Mouse (Mus musculus): Measurements from ENCODE around the gene Trmt1. TPM values are rescaled to one million over a fixed set of nuclear protein-coding genes. Genes with fewer than 3 reads are reported as not detected.

The Trmt1 gene
- total and polyA plus RNA-seq, 2 experiments: 20.7 to 58.6 TPM

GRCm38 (mm10) chr8:84703466-84704249 lies 17.6 kb downstream of the Trmt1 start:
- no peaks in the 10 kb centered on the region for H3K36me3 ChIP-seq (ENCODE audit: control insufficient read depth, insufficient read depth, low read length)
- no peak for DNase-seq (ENCODE audit: extremely low read depth, low read depth, low spot score)
- H3K27me3 ChIP-seq (ENCODE audit: control insufficient read depth, insufficient read depth, low read length): no peaks in the 10 kb centered on the region
- 0 out of 2 replicates have a peak overlapping the region, but pooled peaks have one; percentile 14 for H3K9ac ChIP-seq (ENCODE audit: low read depth, low read length)
- TF ChIP-seq POLR2A (IDR thresholded peaks at IDR 0.05; ENCODE audit: extremely low read depth, insufficient read depth, low read length) (no peak), CTCF (IDR thresholded peaks at IDR 0.05; ENCODE audit: low read depth, low read length) (no peak)
- H3K27ac ChIP-seq (replicated peaks; ENCODE audit: insufficient read depth, low read depth, low read length): no peak overlapping the region
- peaks cover 15% of the 10 kb centered on the region; the same call in 1 of the 2 replicates for H3K4me1 ChIP-seq (ENCODE audit: control insufficient read depth, insufficient read depth, low read length)
- H3K4me3 ChIP-seq (ENCODE audit: insufficient read depth, low read depth, low read length): no peak overlapping the region
- 55% methylated on average over 38 of the region's 38 CpGs for WGBS
- peaks cover 3% of the 10 kb centered on the region; the same call in 1 of the 2 replicates for H3K79me2 ChIP-seq (ENCODE audit: control insufficient read depth, insufficient read depth, low read length)

- TF ChIP-seq CTCF (IDR thresholded peaks at IDR 0.05; ENCODE audit: low read depth, low read length) (peak; percentile 81), POLR2A (IDR thresholded peaks at IDR 0.05; ENCODE audit: extremely low read depth, insufficient read depth, low read length) (no peak)
- H3K27me3 ChIP-seq (ENCODE audit: control insufficient read depth, insufficient read depth, low read length): no peaks in the 10 kb centered on the region
- no peak for DNase-seq (ENCODE audit: extremely low read depth, low read depth, low spot score)
- H3K4me1 ChIP-seq (ENCODE audit: control insufficient read depth, insufficient read depth, low read length): peaks cover 17% of the 10 kb centered on the region; the same call in 1 of the 2 replicates
- H3K9ac ChIP-seq (ENCODE audit: low read depth, low read length): no peak overlapping the region
- no peak overlapping the region for H3K4me3 ChIP-seq (ENCODE audit: insufficient read depth, low read depth, low read length)
- no peaks in the 10 kb centered on the region for H3K36me3 ChIP-seq (ENCODE audit: control insufficient read depth, insufficient read depth, low read length)
- H3K27ac ChIP-seq (replicated peaks; ENCODE audit: insufficient read depth, low read depth, low read length): no peak overlapping the region
- WGBS: 22% methylated on average over 16 of the region's 16 CpGs
- peaks cover 3% of the 10 kb centered on the region; the same call in 1 of the 2 replicates for H3K79me2 ChIP-seq (ENCODE audit: control insufficient read depth, insufficient read depth, low read length)
Observed at GRCm38 (mm10) chr8:84704356-84704755, 18.2 kb downstream of the Trmt1 start.

DNA sequence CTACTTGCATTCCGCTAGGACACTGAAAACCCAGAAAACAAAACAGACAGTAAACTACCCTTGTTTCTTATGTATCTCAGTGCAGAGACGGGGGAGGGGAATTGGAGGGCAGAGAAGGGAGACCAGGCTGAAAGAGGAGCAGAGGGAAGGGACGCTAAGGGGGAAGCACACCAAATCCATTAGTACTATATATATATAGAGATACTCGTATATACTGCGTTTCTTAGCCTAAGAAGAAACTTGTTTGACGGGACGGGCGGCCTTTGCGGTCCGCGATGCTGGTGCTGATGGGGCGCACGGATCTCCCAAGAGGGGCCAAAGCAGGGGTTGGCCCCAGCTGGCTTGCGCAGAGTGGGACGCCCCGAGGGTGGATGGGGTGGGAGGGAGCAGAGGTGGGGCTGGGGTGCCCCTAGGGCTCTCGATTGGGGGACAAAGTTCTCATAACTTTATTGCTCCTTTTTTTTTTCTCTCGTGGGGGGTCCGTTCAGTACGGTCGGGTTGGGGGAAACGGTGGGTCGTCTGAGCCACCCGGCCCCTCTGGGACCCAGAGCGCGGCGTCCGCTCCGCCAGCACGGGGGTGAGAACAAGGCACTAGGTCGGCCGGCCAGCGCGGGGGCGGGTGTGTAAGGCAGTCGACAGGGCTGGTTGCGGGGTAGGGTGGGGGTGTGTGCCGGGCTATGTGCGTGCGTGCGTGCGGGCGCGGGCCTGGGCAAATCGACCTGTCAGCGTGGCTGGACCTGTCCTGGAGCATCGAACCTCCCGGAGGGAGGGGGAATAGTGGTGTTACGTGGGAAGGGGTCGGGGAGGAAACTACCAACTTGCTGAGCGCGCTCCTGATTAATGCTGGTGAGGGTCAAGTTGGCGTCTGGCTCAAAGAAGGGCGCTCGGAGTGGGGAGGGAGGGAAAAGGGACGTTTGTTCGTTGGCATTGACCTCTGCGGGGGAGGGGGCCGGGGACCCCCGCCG lies 19.0 kb downstream of the Trmt1 start:
- H3K27ac ChIP-seq (replicated peaks; ENCODE audit: insufficient read depth, low read depth, low read length): no peak overlapping the region
- peak overlapping the region; percentile 81 for H3K9ac ChIP-seq (ENCODE audit: low read depth, low read length)
- H3K4me3 ChIP-seq (ENCODE audit: insufficient read depth, low read depth, low read length): peak overlapping the region; percentile 62
- H3K79me2 ChIP-seq (ENCODE audit: control insufficient read depth, insufficient read depth, low read length): peaks cover 3% of the 10 kb centered on the region; the same call in 1 of the 2 replicates
- TF ChIP-seq POLR2A (IDR thresholded peaks at IDR 0.05; ENCODE audit: extremely low read depth, insufficient read depth, low read length) (no peak), CTCF (IDR thresholded peaks at IDR 0.05; ENCODE audit: low read depth, low read length) (no peak)
- no peaks in the 10 kb centered on the region for H3K36me3 ChIP-seq (ENCODE audit: control insufficient read depth, insufficient read depth, low read length)
- peaks cover 18% of the 10 kb centered on the region; the same call in 1 of the 2 replicates for H3K4me1 ChIP-seq (ENCODE audit: control insufficient read depth, insufficient read depth, low read length)
- DNase-seq (ENCODE audit: extremely low read depth, low read depth, low spot score): no peak
- H3K27me3 ChIP-seq (ENCODE audit: control insufficient read depth, insufficient read depth, low read length): no peaks in the 10 kb centered on the region
- WGBS: 12% methylated on average over 60 of the region's 61 CpGs

DNA sequence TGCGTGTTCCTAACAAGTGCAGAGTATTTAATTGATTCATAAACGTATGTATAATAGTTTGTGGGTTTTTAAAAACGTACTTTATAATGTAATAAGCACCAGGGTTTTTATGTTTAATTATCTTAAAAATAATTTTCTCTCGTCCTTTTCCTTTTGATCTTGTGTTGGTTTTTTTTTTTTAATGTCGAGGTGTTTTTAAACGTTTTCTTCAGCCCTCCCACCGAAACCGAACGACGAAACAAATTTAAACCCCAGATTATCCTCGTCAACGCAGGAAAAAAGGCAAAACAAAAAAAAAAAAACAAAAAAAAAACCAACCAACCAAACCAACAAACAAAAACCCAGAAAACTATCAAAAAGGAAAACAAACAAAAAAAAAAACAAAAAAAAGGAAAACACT lies 19.9 kb downstream of the Trmt1 start:
- TF ChIP-seq POLR2A (IDR thresholded peaks at IDR 0.05; ENCODE audit: extremely low read depth, insufficient read depth, low read length) (no peak), CTCF (IDR thresholded peaks at IDR 0.05; ENCODE audit: low read depth, low read length) (no peak)
- H3K9ac ChIP-seq (ENCODE audit: low read depth, low read length): peak overlapping the region; percentile 81
- 14% methylated on average over 12 of the region's 12 CpGs for WGBS
- peaks cover 3% of the 10 kb centered on the region; the same call in 1 of the 2 replicates for H3K79me2 ChIP-seq (ENCODE audit: control insufficient read depth, insufficient read depth, low read length)
- peak overlapping the region; percentile 96; the same call in 1 of the 2 replicates for H3K27ac ChIP-seq (replicated peaks; ENCODE audit: insufficient read depth, low read depth, low read length)
- H3K36me3 ChIP-seq (ENCODE audit: control insufficient read depth, insufficient read depth, low read length): no peaks in the 10 kb centered on the region
- H3K27me3 ChIP-seq (ENCODE audit: control insufficient read depth, insufficient read depth, low read length): no peaks in the 10 kb centered on the region
- DNase-seq (ENCODE audit: extremely low read depth, low read depth, low spot score): no peak
- H3K4me1 ChIP-seq (ENCODE audit: control insufficient read depth, insufficient read depth, low read length): peaks cover 21% of the 10 kb centered on the region
- peak overlapping the region; percentile 71 for H3K4me3 ChIP-seq (ENCODE audit: insufficient read depth, low read depth, low read length)

- H3K79me2 ChIP-seq (ENCODE audit: control insufficient read depth, insufficient read depth, low read length): peaks cover 3% of the 10 kb centered on the region; the same call in 1 of the 2 replicates
- H3K4me1 ChIP-seq (ENCODE audit: control insufficient read depth, insufficient read depth, low read length): peaks cover 27% of the 10 kb centered on the region
- H3K36me3 ChIP-seq (ENCODE audit: control insufficient read depth, insufficient read depth, low read length): no peaks in the 10 kb centered on the region
- peak overlapping the region; percentile 71 for H3K4me3 ChIP-seq (ENCODE audit: insufficient read depth, low read depth, low read length)
- peak; percentile 56; the same call in 1 of the 2 replicates for TF ChIP-seq POLR2A (IDR thresholded peaks at IDR 0.05; ENCODE audit: extremely low read depth, insufficient read depth, low read length)
- no peak for TF ChIP-seq CTCF (IDR thresholded peaks at IDR 0.05; ENCODE audit: low read depth, low read length)
- 16% methylated on average over 45 of the region's 45 CpGs for WGBS
- peak; percentile 82 for DNase-seq (ENCODE audit: extremely low read depth, low read depth, low spot score)
- H3K9ac ChIP-seq (ENCODE audit: low read depth, low read length): peak overlapping the region; percentile 89
- no peaks in the 10 kb centered on the region for H3K27me3 ChIP-seq (ENCODE audit: control insufficient read depth, insufficient read depth, low read length)
- H3K27ac ChIP-seq (replicated peaks; ENCODE audit: insufficient read depth, low read depth, low read length): peak overlapping the region; percentile 96
Observed at GRCm38 (mm10) chr8:84706610-84707266, 20.6 kb downstream of the Trmt1 start.
